Mouse (Mus musculus): Measurements from ENCODE around the gene 1700019A02Rik.

DNA sequence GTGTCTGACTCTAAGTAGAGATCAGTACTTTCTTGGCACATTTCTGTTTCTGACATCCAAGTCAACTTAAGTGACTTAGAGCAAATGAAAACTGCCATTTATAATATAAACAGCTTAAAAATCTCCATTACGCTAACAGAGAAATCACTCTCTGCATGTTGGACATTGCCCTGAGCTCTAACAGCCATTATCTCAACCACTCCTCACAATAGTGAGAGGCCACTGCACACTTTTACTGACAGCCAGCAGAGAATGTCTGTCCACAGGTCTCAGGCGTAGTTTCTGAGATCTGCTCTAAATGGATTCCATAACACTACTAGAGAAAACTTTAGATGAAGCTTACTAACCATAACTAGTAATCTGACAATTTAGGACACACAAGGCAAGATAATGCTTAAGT is 16.5 kb upstream of the 1700019A02Rik start:
- TF ChIP-seq CTCF (IDR thresholded peaks at IDR 0.05; ENCODE audit: extremely low read depth, insufficient read length, insufficient replicate concordance, low read depth, low read length): no peak
- no peak for TF ChIP-seq POLR2A (IDR thresholded peaks at IDR 0.05; ENCODE audit: low read depth, low read length)
